ENCODE assay signal across 43 mouse cellular contexts in the genomic region with DNA sequence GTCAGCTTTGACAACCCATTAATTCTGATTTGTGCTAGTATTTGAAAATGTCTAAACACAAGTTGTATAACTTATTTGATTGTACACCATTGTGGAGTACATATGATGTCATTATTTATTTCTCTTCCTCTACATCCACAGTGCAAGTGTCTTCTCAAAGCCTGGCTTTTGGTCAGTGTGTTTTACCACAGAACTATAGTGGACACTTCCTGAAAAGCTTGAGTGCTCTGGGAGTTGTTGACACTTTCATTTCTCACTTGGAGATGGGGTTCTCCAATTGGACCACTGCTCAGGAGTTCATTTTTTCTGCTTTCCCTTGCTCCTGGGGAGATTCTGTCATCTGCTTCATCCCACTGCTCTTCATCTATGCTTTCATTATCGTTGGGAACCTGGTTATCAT. TPM values are rescaled to one million over a fixed set of nuclear protein-coding genes. Genes with fewer than 3 reads are reported as not detected.
"Had no signal": no experiment of that assay in that cellular context is flagged by ENCODE, and none has a peak within 500 bp of the region (broad histone marks: within the 10 kb centered on the region; RNA-seq: fewer than 3 reads in every experiment).

No protein-coding gene starts in this region.

- H3K4me1 ChIP-seq: heart, embryonic 10.5 days; heart, embryonic 12.5 days; hindbrain, embryonic 10.5 days; hindbrain, embryonic 12.5 days; intestine, embryonic 15.5 days; limb, embryonic 13.5 days; limb, embryonic 15.5 days had no signal

- H3K9me3 ChIP-seq: heart, embryonic 10.5 days; heart, embryonic 12.5 days; hindbrain, embryonic 10.5 days; hindbrain, embryonic 12.5 days; intestine, embryonic 15.5 days; limb, embryonic 13.5 days; limb, embryonic 15.5 days; liver, embryonic 12.5 days had no signal

- H3K36me3 ChIP-seq: heart, embryonic 10.5 days; heart, embryonic 12.5 days; hindbrain, embryonic 10.5 days; hindbrain, embryonic 12.5 days; intestine, embryonic 15.5 days; limb, embryonic 13.5 days; limb, embryonic 15.5 days; liver, embryonic 12.5 days had no signal

- ATAC-seq: hindbrain, embryonic 16.5 days; inflammation-experienced regulatory T-cells, adult 6 months; intestine, embryonic 15.5 days; intestine, postnatal 0 days had no signal

- H3K27me3 ChIP-seq: heart, embryonic 12.5 days; hindbrain, embryonic 12.5 days; intestine, embryonic 15.5 days; limb, embryonic 13.5 days; limb, embryonic 15.5 days; liver, embryonic 12.5 days had no signal

- H3K27ac ChIP-seq: gastrocnemius, adult 2 months; heart, adult 2 months; heart, embryonic 10.5 days; hindbrain, embryonic 10.5 days; hindbrain, embryonic 12.5 days; hindbrain, embryonic 14.5 days; intestine, embryonic 15.5 days; limb, embryonic 13.5 days; limb, embryonic 15.5 days; liver, embryonic 12.5 days; liver, embryonic 14.5 days had no signal

- DNase-seq: gastrocnemius, adult 2 months; gastrocnemius, postnatal 10 days; gastrocnemius, postnatal 25 days; heart, adult 11 months; heart, adult 2 months; heart, postnatal 10 days; heart, postnatal 4 days; kidney, adult 18-20 months; kidney, adult 8-10 months; kidney, postnatal 10 days; kidney, postnatal 25 days; layer of hippocampus, adult 9-11 months; layer of hippocampus, postnatal 36 days; left cerebral cortex, postnatal 4 days had no signal

- H3K4me3 ChIP-seq: gastrocnemius, adult 2 months; heart, adult 2 months; heart, embryonic 10.5 days; heart, embryonic 12.5 days; hindbrain, embryonic 10.5 days; hindbrain, embryonic 12.5 days; intestine, embryonic 15.5 days; limb, embryonic 13.5 days; limb, embryonic 15.5 days; liver, embryonic 12.5 days had no signal

- H3K9ac ChIP-seq: heart, embryonic 12.5 days; hindbrain, embryonic 12.5 days; hindbrain, embryonic 14.5 days; intestine, embryonic 15.5 days; limb, embryonic 13.5 days; limb, embryonic 15.5 days; liver, embryonic 12.5 days; liver, embryonic 14.5 days had no signal

- H3K4me2 ChIP-seq: heart, embryonic 12.5 days; hindbrain, embryonic 12.5 days; hindbrain, embryonic 14.5 days; intestine, embryonic 15.5 days; limb, embryonic 13.5 days; limb, embryonic 15.5 days; liver, embryonic 12.5 days had no signal

RNA-seq across cellular contexts. Expression of gene Olfr420, which starts 3.1 kb away (rescaled TPM):
- total RNA-seq: gastrocnemius, adult 2 months; gastrocnemius, postnatal 10 days; gastrocnemius, postnatal 25 days; gastrocnemius, postnatal 4 days; heart, adult 2 months; heart, postnatal 10 days; heart, postnatal 25 days; heart, postnatal 4 days; layer of hippocampus, adult 18-20 months; layer of hippocampus, adult 8-10 months; layer of hippocampus, postnatal 14 days; layer of hippocampus, postnatal 36 days; left cerebral cortex, adult 18-20 months; left cerebral cortex, adult 8-10 months; left cerebral cortex, postnatal 10 days; left cerebral cortex, postnatal 25 days; left cerebral cortex, postnatal 4 days; liver, adult 2 months had no signal
- polyA plus RNA-seq: frontal cortex, adult 2 months; heart, adult 2 months; heart, embryonic 10.5 days; heart, embryonic 12.5 days; heart, embryonic 14.5 days; heart, embryonic 16.5 days; hindbrain, embryonic 10.5 days; hindbrain, embryonic 12.5 days; hindbrain, embryonic 14.5 days; hindbrain, embryonic 16.5 days; inflammation-experienced regulatory T-cells, adult 6 months; intestine, embryonic 15.5 days; intestine, postnatal 0 days; kidney, embryonic 16.5 days; large intestine, adult 2 months; limb, embryonic 11.5 days; limb, embryonic 13.5 days; limb, embryonic 15.5 days; liver, adult 2 months had no signal

RNA-seq across cellular contexts. Expression of gene Spta1, which starts 14.1 kb away (rescaled TPM):
- polyA plus RNA-seq: large intestine, adult 2 months; liver, adult 2 months had no signal

RNA-seq across cellular contexts. Expression of gene Olfr424, which starts 27.2 kb away (rescaled TPM):
- total RNA-seq: gastrocnemius, adult 2 months; gastrocnemius, postnatal 10 days; gastrocnemius, postnatal 25 days; gastrocnemius, postnatal 4 days; heart, adult 2 months; heart, postnatal 10 days; heart, postnatal 25 days; heart, postnatal 4 days; layer of hippocampus, adult 18-20 months; layer of hippocampus, adult 8-10 months; layer of hippocampus, postnatal 14 days; layer of hippocampus, postnatal 36 days; left cerebral cortex, adult 18-20 months; left cerebral cortex, adult 8-10 months; left cerebral cortex, postnatal 10 days; left cerebral cortex, postnatal 25 days; left cerebral cortex, postnatal 4 days; liver, adult 2 months had no signal
- polyA plus RNA-seq: frontal cortex, adult 2 months; heart, adult 2 months; heart, embryonic 10.5 days; heart, embryonic 12.5 days; heart, embryonic 14.5 days; heart, embryonic 16.5 days; hindbrain, embryonic 10.5 days; hindbrain, embryonic 12.5 days; hindbrain, embryonic 14.5 days; hindbrain, embryonic 16.5 days; inflammation-experienced regulatory T-cells, adult 6 months; intestine, embryonic 15.5 days; intestine, postnatal 0 days; kidney, embryonic 16.5 days; large intestine, adult 2 months; limb, embryonic 11.5 days; limb, embryonic 13.5 days; limb, embryonic 15.5 days; liver, adult 2 months; liver, embryonic 12.5 days; liver, embryonic 14.5 days had no signal

RNA-seq across cellular contexts. Expression of gene Olfr231, which starts 37.5 kb away (rescaled TPM):
- total RNA-seq: gastrocnemius, adult 2 months; gastrocnemius, postnatal 10 days; gastrocnemius, postnatal 25 days; gastrocnemius, postnatal 4 days; heart, adult 2 months; heart, postnatal 10 days; heart, postnatal 25 days; heart, postnatal 4 days; layer of hippocampus, adult 18-20 months; layer of hippocampus, adult 8-10 months; layer of hippocampus, postnatal 14 days; layer of hippocampus, postnatal 36 days; left cerebral cortex, adult 18-20 months; left cerebral cortex, adult 8-10 months; left cerebral cortex, postnatal 10 days; left cerebral cortex, postnatal 25 days; left cerebral cortex, postnatal 4 days; liver, adult 2 months had no signal
- polyA plus RNA-seq: frontal cortex, adult 2 months; heart, adult 2 months; heart, embryonic 10.5 days; heart, embryonic 12.5 days; heart, embryonic 14.5 days; heart, embryonic 16.5 days; hindbrain, embryonic 10.5 days; hindbrain, embryonic 12.5 days; hindbrain, embryonic 14.5 days; hindbrain, embryonic 16.5 days; inflammation-experienced regulatory T-cells, adult 6 months; intestine, embryonic 15.5 days; intestine, postnatal 0 days; kidney, embryonic 16.5 days; large intestine, adult 2 months; limb, embryonic 11.5 days; limb, embryonic 13.5 days; limb, embryonic 15.5 days; liver, adult 2 months; liver, embryonic 12.5 days; liver, embryonic 14.5 days had no signal
